Mouse (Mus musculus) heart, embryonic 14.5 days (tissue): ENCODE measurements around the gene Igf1. TPM values are rescaled to one million over a fixed set of nuclear protein-coding genes. Genes with fewer than 3 reads are reported as not detected.

Experiments
- ATAC-seq: fragments of 200-750 bp; cut with Nextera tagmentation; 2 replicates; pipeline ENCODE4 v1.8.0; 2017; ENCODE audit warnings: low read depth, moderate TSS enrichment; ENCODE audit not compliant: insufficient number of reproducible peaks, insufficient read depth, low FRiP score
- H3K27ac ChIP-seq, 2 experiments: fragments of 200-500 bp in 1 of 2; fragments of 300-500 bp in 1 of 2; sonication (generic) in 1 of 2; replicated peaks in 1 of 2; 2 replicates each; pipeline ENCODE4 v1.5.1; 2012 to 2014; ENCODE audit warnings: low read depth in 2 of 2, low read length in 2 of 2, control low read depth in 1 of 2, mild to moderate bottlenecking in 1 of 2, mixed read lengths in 1 of 2; ENCODE audit not compliant: control insufficient read depth in 1 of 2, insufficient read depth in 1 of 2
- H3K27me3 ChIP-seq: fragments of 300-500 bp; sonication (generic); 2 replicates; pipeline ENCODE4 v1.6.1; 2014; ENCODE audit warnings: mild to moderate bottlenecking, low read length, control low read depth; ENCODE audit not compliant: control insufficient read depth, insufficient read depth
- H3K36me3 ChIP-seq: fragments of 300-500 bp; sonication (generic); 2 replicates; pipeline ENCODE4 v1.6.1; 2014; ENCODE audit warnings: mild to moderate bottlenecking, control low read depth, low read length, mixed read lengths; ENCODE audit not compliant: control insufficient read depth, insufficient read depth
- H3K4me1 ChIP-seq, 2 experiments: fragments of 200-500 bp in 1 of 2; fragments of 300-500 bp in 1 of 2; sonication (generic) in 1 of 2; 2 replicates each; pipeline ENCODE4 v1.6.1; 2012 to 2014; ENCODE audit warnings: low read length in 2 of 2, control low read depth in 1 of 2, mixed read lengths in 1 of 2; ENCODE audit not compliant: control insufficient read depth in 2 of 2, insufficient read depth in 2 of 2
- H3K4me2 ChIP-seq: fragments of 300-500 bp; sonication (generic); 2 replicates; pipeline ENCODE4 v1.6.1; 2014; ENCODE audit warnings: mild to moderate bottlenecking, low read length
- H3K4me3 ChIP-seq, 2 experiments: fragments of 200-500 bp in 1 of 2; fragments of 300-500 bp in 1 of 2; sonication (generic) in 1 of 2; 2 replicates each; pipeline ENCODE4 v1.5.1; 2012 to 2014; ENCODE audit warnings: low read length in 2 of 2, mild to moderate bottlenecking in 2 of 2, control low read depth in 1 of 2, low read depth in 1 of 2, moderate library complexity in 1 of 2; ENCODE audit not compliant: control insufficient read depth in 1 of 2, insufficient read depth in 1 of 2
- H3K9ac ChIP-seq: fragments of 300-500 bp; sonication (generic); 2 replicates; pipeline ENCODE4 v1.6.1; 2014; ENCODE audit warnings: mild to moderate bottlenecking, low read length
- H3K9me3 ChIP-seq: fragments of 300-500 bp; sonication (generic); 2 replicates; pipeline ENCODE4 v1.6.1; 2016; ENCODE audit warnings: low read length, control low read depth; ENCODE audit not compliant: control insufficient read depth
- WGBS: fragments of 180-500 bp; shearing (Covaris S2); extraction: QIAGEN DNeasy Blood & Tissue Kit; methylation state at CpG from one replicate; pipeline ENCODE4 v1.1.7; 2014; 5-methylcytosine and 5-hydroxymethylcytosine counted together
- polyA plus RNA-seq: library from polyadenylated mRNA; unstranded; fragments of >200 nt; fragmentation: Nextera tagmentation; extraction: Ambion mirVana; gene quantifications from 2 replicates; pipeline ENCODE4 v1.2.1, GENCODE M21; 2014

Igf1 gene
- polyA plus RNA-seq, 1 experiment from 2014 or later = 46.9 TPM

DNA sequence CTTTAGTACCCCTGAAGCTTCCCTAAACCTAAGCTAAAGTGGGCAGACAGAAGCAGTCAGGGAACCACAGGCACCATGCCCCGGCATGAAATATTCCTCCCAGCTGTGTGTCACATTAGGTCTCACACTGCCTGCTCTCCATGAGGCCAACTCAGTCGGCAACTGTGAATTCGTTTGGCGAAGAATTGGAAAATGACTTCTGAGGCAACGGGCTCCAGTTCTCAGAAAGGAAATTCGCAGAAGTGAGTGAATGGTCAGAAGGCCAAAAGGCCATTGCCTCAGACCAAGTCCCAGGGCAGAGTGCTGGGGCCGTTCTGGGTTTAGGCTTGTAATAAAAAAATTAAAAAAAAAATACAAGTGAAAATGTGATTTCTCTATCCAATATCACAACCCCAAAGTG lies 43.9 kb downstream of the Igf1 start:
- Histone ChIP-seq H3K27me3 (no peaks in the 10 kb centered on the region), H3K4me3 (no peak overlapping the region), H3K9me3 (no peaks in the 10 kb centered on the region), H3K4me2 (no peak overlapping the region), H3K9ac (no peak overlapping the region), H3K36me3 (0 out of 2 replicates have a peak, but pooled peaks cover 4% of the 10 kb centered on the region), H3K27ac (no peak overlapping the region), H3K4me1 (peaks cover 8 to 21% of the 10 kb centered on the region in 2 experiments)
- WGBS = 79% methylated on average over 7 of the region's 7 CpGs
- no peak for ATAC-seq

DNA sequence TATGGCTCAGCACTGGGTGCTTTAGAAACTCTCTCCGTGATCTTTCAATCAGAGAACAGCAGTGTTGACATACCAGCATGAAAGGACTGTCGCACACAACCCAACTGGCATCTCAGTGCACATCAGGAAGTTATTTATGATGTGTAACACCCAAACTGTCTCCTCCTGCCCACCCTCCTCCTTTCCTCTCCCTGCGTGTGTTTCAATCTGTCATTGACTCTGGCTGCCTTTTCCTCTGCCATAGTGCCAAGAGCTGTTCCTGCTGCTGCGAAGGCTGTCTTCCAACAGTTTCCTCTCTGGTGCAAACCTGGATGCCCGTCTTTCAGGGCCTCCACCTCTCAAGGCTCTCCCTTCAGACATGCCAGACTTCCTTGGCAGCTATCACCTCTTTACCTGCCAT lies 46.3 kb downstream of the Igf1 start:
- Histone ChIP-seq H3K9me3 (no peaks in the 10 kb centered on the region), H3K4me3 (no peak overlapping the region), H3K4me1 (peaks cover 8 to 21% of the 10 kb centered on the region in 2 experiments), H3K9ac (no peak overlapping the region), H3K27ac (peak overlapping the region in 1 of 2 experiments; percentile 27; a peak in 2 of 4 replicates), H3K27me3 (no peaks in the 10 kb centered on the region), H3K4me2 (no peak overlapping the region), H3K36me3 (0 out of 2 replicates have a peak, but pooled peaks cover 4% of the 10 kb centered on the region)
- 39% methylated on average over 5 of the region's 5 CpGs for WGBS
- no peak for ATAC-seq

DNA sequence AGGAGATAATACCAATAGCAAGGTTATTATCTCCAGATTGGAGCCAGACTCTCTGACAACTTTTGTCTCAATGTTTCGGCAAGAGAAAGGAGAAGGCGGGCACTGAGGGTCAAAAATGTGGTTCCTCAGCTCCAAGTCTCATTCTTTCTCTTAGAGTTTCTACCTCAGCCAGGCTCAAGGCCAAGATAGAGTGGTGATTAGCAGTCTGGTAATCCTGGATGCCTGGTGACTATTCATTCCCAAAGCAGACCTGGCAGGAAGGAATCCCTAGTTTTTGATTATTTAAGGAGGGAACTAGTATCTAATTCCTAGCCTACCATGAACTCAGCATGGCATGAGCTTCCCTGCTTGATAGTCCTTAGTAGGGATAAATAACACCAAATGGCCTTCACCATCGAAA lies 47.0 kb downstream of the Igf1 start:
- no peaks in the 10 kb centered on the region for H3K27me3 ChIP-seq
- H3K36me3 ChIP-seq = 0 out of 2 replicates have a peak, but pooled peaks cover 4% of the 10 kb centered on the region
- no peak; the same call in 1 of the 2 replicates for ATAC-seq
- H3K9ac ChIP-seq = no peak overlapping the region
- WGBS = 54% methylated on average over 3 of the region's 3 CpGs
- H3K4me3 ChIP-seq = no peak overlapping the region
- no peak overlapping the region for H3K4me2 ChIP-seq
- H3K9me3 ChIP-seq = no peaks in the 10 kb centered on the region
- no peak overlapping the region for H3K27ac ChIP-seq
- H3K4me1 ChIP-seq = peaks cover 8 to 21% of the 10 kb centered on the region in 2 experiments

DNA sequence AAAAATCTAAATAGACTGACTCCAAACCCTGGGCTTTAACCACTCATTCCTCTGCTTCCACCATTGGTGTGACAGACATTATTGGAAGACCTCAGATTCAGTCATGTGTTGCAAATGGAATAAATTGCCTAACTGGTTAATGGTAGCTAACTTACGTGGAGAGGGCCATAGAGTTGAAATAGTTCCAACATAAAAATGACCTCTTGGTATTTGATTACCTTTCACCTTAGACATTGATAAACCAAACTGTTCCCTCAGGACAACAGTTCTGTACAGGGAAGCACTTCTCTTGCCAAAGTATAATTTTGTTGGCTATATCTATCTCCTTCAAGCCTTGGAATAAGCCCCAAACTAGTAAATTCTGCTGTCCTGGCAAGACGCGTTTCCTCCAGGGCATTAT lies 48.1 kb downstream of the Igf1 start:
- no peak overlapping the region for H3K4me2 ChIP-seq
- peaks cover 8 to 21% of the 10 kb centered on the region in 2 experiments for H3K4me1 ChIP-seq
- WGBS = 91% methylated on average over 3 of the region's 3 CpGs
- ATAC-seq = no peak
- no peaks in the 10 kb centered on the region for H3K27me3 ChIP-seq
- H3K9me3 ChIP-seq = no peaks in the 10 kb centered on the region
- H3K9ac ChIP-seq = no peak overlapping the region
- H3K27ac ChIP-seq = no peak overlapping the region
- 0 out of 2 replicates have a peak, but pooled peaks cover 4% of the 10 kb centered on the region for H3K36me3 ChIP-seq
- no peak overlapping the region for H3K4me3 ChIP-seq

DNA sequence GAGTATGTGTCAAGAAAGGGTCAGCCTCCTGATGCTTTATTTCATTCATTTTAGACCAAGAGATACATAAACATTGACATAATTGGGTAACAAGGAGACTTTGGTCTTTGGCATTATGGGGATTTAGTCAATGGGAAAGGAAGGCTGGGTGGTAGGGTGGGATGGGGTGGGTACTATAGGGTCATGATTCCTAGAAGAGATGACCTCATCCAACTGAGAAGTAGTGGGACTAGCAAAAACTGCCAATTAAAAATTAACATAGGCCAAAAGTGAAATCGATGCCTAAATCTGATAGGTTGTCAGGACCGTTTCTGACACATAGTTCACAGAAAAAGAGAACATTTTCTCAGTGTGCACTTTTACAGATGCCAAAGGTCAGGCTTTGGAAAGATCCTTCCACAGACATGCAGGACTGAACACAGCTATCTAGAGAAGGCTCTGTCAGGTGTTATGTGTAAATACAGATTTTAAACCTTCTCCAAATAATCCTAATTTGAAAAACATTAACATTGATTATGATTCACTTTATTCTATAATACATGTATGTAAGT lies 48.8 kb downstream of the Igf1 start:
- Histone ChIP-seq H3K9ac (no peak overlapping the region), H3K36me3 (no peaks in the 10 kb centered on the region), H3K4me2 (no peak overlapping the region), H3K4me3 (no peak overlapping the region), H3K4me1 (peaks cover 8 to 21% of the 10 kb centered on the region in 2 experiments), H3K9me3 (no peaks in the 10 kb centered on the region), H3K27me3 (no peaks in the 10 kb centered on the region), H3K27ac (no peak overlapping the region)
- no peak for ATAC-seq
- whole genome bisulfite sequencing = 85% methylated on average over 2 of the region's 2 CpGs

DNA sequence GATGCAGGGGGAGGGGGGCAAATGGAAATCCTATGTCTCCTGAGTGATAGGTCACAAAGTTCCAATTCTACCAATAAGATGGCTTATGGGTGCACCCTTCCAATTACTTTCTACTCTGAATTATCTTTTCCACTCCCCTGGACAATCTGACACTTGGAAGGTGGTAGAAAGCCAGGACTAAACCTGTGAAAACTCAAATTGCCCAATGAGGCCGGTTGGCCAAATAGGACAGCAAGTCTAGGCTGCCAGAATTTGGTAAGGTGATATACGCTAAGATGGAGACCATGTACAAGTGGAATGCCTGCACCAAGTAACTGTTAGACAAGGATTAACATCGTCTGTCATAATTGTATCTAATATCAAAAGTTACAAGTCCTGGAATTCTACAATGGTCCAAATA lies 55.8 kb downstream of the Igf1 start:
- Histone ChIP-seq H3K4me2 (no peak overlapping the region), H3K4me3 (no peak overlapping the region), H3K27me3 (no peaks in the 10 kb centered on the region), H3K9me3 (no peaks in the 10 kb centered on the region), H3K9ac (no peak overlapping the region), H3K27ac (no peak overlapping the region), H3K36me3 (0 out of 2 replicates have a peak, but pooled peaks cover 3% of the 10 kb centered on the region), H3K4me1 (no peaks in the 10 kb centered on the region)
- ATAC-seq = no peak
- 81% methylated on average over 3 of the region's 3 CpGs for whole genome bisulfite sequencing

DNA sequence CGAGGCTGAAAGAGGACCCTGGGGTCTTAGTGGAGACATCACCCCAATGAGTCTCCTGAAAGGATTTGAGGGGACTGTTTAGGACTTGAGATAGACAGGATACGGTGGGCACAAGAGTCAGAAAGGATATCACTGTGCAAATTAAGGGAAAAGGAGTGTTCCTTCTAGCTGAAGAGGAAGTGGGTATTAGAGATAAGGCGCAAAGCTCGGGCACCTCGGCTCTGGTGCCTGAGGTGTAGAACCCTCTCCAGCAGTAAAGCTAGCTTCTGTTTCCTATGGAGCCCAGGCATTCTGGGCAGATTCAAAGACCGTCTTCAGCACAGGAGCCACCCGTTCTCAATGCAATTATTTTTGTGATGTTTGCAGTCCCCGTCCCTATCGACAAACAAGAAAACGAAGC lies 56.9 kb downstream of the Igf1 start:
- H3K9me3 ChIP-seq = no peaks in the 10 kb centered on the region
- ATAC-seq = no peak

DNA sequence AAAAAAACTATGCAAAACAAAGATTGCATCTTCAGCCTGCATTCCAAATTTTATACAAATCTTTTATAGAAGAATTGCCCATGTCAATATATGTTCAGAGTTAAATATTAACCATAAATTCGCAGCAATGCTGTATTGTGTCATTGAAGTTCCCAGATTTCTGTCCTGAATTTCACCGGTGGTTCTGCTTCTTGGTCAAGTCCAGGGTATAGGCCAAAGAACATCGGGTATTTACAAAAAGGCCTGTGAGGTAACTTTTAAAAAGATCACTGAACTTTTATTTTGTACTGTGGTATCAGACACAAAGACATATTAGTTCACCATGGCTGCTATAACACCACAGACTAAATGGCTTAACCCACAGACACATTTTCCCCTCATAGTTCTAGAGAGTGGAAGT lies 57.7 kb downstream of the Igf1 start:
- WGBS = 92% methylated on average over 3 of the region's 3 CpGs
- ATAC-seq = no peak
- no peak overlapping the region for H3K9ac ChIP-seq
- no peak overlapping the region for H3K27ac ChIP-seq
- H3K4me3 ChIP-seq = no peak overlapping the region
- H3K36me3 ChIP-seq = 0 out of 2 replicates have a peak, but pooled peaks cover 6% of the 10 kb centered on the region
- no peaks in the 10 kb centered on the region for H3K9me3 ChIP-seq
- H3K4me1 ChIP-seq = no peaks in the 10 kb centered on the region
- no peak overlapping the region for H3K4me2 ChIP-seq
- H3K27me3 ChIP-seq = no peaks in the 10 kb centered on the region

More for the DNA sequence above, 56.9 kb downstream of the Igf1 start:
- WGBS = 49% methylated on average over 10 of the region's 10 CpGs
- Histone ChIP-seq H3K4me3 (no peak overlapping the region), H3K36me3 (0 out of 2 replicates have a peak, but pooled peaks cover 4% of the 10 kb centered on the region), H3K27me3 (no peaks in the 10 kb centered on the region), H3K4me2 (no peak overlapping the region), H3K27ac (no peak overlapping the region), H3K4me1 (no peaks in the 10 kb centered on the region), H3K9ac (no peak overlapping the region)
